Mouse (Mus musculus) gastrocnemius, adult 2 months (tissue): ENCODE results near the gene Kcnt2. TPM values are rescaled to one million over a fixed set of nuclear protein-coding genes. Genes with fewer than 3 reads are reported as not detected.

Experiments used
- DNase-seq: peaks from one replicate; pipeline ENCODE4 v3.0.0; 2022
- H3K27ac ChIP-seq: fragments of 200-600 bp; 2 replicates; pipeline ENCODE4 v1.8.1; 2022; ENCODE audit warnings: mild to moderate bottlenecking
- H3K4me3 ChIP-seq: fragments of 200-600 bp; 2 replicates; pipeline ENCODE4 v1.8.1; 2022; ENCODE audit warnings: mild to moderate bottlenecking, moderate library complexity
- CTCF ChIP-seq: fragments of 200-600 bp; IDR thresholded peaks from 2 replicates; pipeline ENCODE4 v1.8.1; 2022; ENCODE audit warnings: antibody characterized with exemption, mild to moderate bottlenecking, moderate library complexity
- intact Hi-C: fragments of 180-260 bp; cut with DNase I; formaldehyde crosslinking; loops from one replicate; pipeline ENCODE4 v1.15.1; 2025
- total RNA-seq, 2 experiments: library from RNA; stranded (reverse); gene quantifications; 2 replicates each; pipeline ENCODE4 v1.2.3; 2021

The Kcnt2 gene
- total RNA-seq, 2 experiments from 2014 or later: 0.45 to 0.56 TPM

DNA sequence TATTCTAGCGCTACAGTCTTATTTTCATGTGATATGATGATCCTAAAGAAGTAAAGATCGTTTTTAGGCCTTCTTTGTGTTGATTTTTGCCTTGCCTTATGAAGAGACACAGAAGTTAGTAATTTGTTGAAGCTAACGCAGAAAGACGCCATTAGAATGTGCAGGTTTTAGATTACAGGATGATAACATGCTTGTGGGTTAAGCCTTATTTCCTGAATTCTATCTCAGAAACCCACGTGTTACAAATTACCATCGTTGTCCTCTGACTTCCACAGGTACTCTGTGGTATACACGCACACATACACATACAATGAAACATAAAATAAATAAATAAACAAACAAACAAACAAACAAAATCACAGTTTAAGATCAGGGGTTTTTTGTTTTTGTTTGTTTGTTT lies 326.2 kb downstream of the Kcnt2 start:
- DNase-seq: no peak
- H3K27ac ChIP-seq: no peak overlapping the region
- no peak for TF ChIP-seq CTCF
- H3K4me3 ChIP-seq: no peak overlapping the region
- intact Hi-C loops: no loop called here

DNA sequence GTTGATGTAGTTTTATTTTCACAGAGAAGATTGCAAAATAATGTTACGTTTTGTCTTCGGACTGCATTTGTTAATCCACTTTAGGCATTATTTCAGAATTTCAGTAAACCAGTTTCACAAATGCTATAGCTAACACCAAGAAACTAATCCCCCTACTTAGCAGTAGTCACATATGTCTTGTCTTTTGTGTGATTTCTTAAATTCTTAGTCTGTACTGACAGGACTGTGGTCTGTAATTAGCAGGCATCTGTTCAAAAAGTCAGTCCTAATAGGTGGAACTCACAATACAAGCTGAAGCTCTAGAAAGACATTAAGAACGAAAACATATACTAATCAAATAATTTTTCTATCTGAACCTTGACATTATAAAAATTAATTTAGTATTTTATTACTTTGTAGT lies 332.6 kb downstream of the Kcnt2 start:
- intact Hi-C loops: no loop called here
- Histone ChIP-seq H3K27ac (no peak overlapping the region), H3K4me3 (no peak overlapping the region)
- DNase-seq: no peak
- TF ChIP-seq CTCF: no peak

DNA sequence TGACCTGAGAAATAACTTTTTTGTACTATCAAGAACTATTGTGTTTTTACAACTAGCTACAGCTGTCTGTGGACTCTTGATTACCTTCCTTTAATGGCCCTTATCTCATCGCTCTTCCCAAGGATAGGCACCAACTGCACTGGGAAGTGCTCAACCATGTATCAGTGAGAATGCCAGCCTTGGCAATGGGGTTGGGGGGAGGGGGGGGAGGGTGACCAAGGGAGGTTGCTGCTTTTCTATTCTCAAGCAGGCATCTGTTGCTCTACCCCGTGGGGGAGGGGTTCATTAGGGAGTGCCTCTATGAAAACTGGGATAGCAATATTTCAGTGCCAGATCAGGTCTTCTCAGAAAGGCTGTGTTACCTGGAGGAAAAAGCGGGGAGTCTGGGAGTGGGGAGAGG lies 342.3 kb downstream of the Kcnt2 start:
- intact Hi-C loops: no loop called here

DNA sequence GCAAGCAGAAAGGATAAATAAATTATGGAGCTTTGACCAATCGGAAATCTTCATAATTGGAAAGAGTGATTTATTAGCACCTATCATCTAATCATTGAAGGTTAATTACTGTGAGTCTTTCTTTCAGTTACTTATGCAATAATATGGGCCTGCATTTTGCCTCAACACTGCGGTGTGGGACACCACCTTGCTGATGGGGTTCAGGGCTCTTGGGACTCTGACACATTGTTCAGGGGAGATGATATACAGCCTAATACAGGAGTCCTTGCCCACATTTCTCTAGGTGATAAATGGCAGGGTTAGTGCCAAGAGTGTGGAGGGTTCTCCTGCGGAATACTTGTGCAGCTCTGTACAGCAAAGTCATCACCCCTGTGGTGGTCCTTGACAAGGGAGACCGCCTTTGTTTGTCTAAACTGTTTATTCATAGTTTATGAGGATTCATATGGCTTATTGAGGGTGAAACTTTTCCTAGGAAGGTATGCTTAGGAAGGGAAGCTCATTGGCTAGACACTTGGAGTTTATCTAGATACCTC lies 362.9 kb downstream of the Kcnt2 start:
- TF ChIP-seq CTCF: no peak
- DNase-seq: no peak
- H3K4me3 ChIP-seq: no peak overlapping the region
- intact Hi-C loops: no loop called here
- no peak overlapping the region for H3K27ac ChIP-seq

More for the DNA sequence above, 342.3 kb downstream of the Kcnt2 start:
- no peak for DNase-seq
- no peak for TF ChIP-seq CTCF
- Histone ChIP-seq H3K4me3 (no peak overlapping the region), H3K27ac (no peak overlapping the region)

DNA sequence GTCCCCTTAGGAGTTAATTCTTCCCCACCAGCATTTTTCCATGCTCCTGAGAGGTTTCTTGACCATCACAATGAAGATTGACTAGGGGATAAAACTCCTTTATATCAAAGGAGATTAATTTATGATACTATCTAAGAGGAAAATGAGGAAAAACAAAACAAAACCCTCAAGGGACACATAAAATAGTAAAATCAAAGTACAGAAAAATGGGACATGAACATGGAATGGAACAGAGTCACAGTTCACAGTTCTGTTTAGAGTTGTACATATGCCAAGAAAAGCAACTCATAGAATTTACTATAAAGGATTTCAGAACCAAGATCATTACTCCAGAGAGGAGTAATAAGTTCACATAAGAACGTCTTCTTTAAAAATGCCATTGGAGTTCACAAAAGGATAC lies 367.1 kb downstream of the Kcnt2 start:
- no peak overlapping the region for H3K27ac ChIP-seq
- DNase-seq: no peak
- no peak overlapping the region for H3K4me3 ChIP-seq
- TF ChIP-seq CTCF: no peak
- intact Hi-C loops: no loop called here

DNA sequence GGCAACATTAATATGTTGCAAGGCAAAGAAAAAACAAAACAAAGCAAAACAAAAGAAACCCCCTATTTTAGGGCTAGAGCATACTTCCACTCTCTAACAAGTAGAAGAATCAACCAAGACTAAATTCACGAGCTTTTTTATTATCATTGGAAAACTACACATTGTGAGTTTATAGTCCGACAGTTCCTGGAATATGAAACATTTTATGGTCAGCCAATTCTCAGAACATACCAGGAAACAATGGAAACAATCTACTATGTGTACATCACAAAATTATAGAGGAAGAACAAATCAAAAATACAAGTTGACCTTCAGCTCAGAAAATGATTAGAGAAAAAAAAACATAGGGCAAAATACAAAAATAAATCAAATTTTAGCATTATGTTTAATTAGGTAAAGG lies 368.9 kb downstream of the Kcnt2 start:
- no peak for DNase-seq
- no peak overlapping the region for H3K4me3 ChIP-seq
- TF ChIP-seq CTCF: no peak
- no peak overlapping the region for H3K27ac ChIP-seq
- intact Hi-C loops: no loop called here

DNA sequence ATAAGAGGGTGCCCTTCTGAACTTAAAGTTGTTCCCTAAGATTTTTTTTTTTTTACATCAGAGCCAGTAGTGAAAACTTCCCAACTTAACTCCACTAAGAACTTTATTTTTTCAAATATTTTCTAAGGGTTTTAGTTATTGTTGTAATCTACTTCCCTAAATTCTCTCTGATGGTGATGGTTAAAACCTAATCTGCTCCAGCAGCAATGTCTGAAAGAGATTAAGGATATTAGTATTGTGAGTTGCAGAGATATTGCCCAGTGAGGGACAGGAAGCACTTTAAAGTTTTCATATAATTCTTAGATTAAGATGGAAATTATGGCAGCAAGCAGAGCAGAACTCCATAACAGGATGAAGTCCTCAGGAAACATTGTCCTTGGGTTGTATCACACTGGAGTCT lies 372.2 kb downstream of the Kcnt2 start:
- intact Hi-C loops: no loop called here
- no peak for TF ChIP-seq CTCF
- DNase-seq: no peak
- Histone ChIP-seq H3K27ac (no peak overlapping the region), H3K4me3 (no peak overlapping the region)

DNA sequence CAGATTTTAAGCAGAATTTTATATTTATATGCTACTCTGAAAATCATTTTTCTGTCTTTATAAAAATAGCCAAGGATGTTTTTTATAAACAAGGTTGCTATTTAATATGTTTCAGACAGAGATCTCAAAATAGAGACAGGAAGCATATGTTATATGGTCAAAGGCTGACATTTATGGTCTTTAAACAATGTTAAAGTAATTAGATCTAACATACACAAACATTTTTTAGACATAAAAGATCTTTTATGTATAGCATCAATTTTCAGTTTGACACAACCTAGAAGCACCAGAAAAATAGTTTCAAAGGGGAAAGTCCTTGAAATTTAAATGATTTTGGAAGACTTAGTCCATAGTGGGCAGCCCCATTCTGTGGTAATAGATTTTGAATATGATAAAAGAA lies 379.0 kb downstream of the Kcnt2 start:
- intact Hi-C loops: no loop called here
- DNase-seq: no peak
- TF ChIP-seq CTCF: no peak
- H3K27ac ChIP-seq: no peak overlapping the region
- no peak overlapping the region for H3K4me3 ChIP-seq

DNA sequence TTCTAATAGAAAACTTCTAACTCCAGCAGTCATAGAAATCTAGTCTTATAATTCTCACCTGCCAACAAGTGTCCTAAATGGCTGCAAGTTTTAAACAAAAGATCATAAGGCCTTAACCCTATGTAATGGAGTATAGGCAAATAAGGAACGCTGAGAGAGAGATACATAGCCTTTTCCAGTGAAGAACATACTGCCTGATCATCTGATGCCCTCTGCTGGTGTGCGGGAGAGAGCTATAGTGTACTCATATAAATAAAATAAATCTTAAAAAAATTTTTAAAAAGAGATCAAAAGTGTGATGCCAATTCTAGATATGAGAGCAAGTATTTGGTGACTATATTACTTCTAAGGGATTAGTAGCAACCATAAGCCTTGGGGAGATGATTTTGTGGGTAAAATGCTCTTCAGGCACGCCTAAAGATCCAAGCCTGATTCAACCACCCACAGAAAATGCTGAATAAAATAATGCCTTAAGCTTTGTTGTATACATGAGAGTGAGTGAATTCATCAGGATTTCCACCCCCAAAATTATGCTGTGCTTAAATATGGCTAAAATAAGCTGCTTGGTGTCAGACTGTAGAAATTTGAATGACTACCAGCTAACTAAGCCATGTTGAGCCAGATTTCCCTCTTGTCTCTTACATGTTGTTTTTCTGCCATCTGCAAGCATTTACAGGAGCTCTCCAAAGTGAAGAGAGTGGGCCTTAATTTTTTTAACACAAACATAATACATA lies 413.8 kb downstream of the Kcnt2 start:
- no peak for TF ChIP-seq CTCF
- Histone ChIP-seq H3K4me3 (no peak overlapping the region), H3K27ac (no peak overlapping the region)
- intact Hi-C loops: loop anchor here (5.0 kb wide), 1 partner anchor 487 kb away; no protein-coding TSS in a partner anchor
- DNase-seq: no peak

DNA sequence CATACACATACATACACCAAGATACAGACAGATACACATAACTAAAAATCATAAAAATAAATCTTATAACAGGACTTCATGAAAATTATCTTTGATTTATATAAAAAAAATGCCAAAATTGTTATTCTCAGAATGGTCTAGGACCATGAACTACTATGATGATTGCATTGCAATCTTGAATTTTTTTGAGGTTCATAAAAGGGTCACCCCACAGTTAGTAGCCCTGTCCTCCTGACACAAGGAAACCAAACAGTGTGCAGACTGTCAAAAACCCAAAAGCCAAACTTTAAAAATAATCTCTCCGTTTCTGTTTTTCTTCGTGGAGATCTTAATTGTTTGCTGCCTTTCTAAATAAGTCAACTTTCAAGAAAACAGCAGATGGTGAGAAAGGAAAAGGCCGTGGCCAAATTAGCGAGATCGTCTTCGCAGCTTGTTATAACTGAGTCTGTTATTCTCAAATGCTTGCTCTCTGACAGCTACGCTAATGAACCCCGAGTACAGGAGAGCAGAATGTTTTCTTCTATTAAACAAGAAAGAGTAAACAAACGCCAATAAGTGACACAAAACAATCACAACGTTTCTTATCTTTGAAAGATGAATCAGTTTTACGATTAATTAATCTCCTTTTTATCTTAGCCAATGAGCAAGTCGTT lies 414.9 kb downstream of the Kcnt2 start:
- TF ChIP-seq CTCF: no peak
- intact Hi-C loops: loop anchor here (5.0 kb wide), 1 partner anchor 489 kb away; no protein-coding TSS in a partner anchor
- peak overlapping the region; percentile 45 for H3K4me3 ChIP-seq
- no peak for DNase-seq
- H3K27ac ChIP-seq: no peak overlapping the region

DNA sequence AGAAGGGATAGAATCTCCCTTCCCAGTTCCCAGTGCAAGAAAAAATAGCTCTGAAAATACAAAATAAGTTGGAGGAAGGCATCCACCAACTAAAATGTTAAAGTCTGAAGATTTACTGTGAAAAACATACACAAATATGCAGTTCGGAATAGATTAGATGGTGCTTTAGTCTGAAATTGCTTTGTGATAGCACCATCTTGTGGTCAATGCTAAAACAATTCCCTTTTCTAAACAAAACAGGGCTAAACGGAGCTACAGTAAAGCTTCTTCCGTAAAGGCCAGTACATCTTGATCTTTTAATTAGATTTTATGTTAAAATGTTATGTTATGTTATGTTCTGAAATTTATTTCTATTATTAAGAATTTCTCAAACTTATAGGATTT lies 415.4 kb downstream of the Kcnt2 start:
- intact Hi-C loops: loop anchor here (5.0 kb wide), 1 partner anchor 489 kb away; no protein-coding TSS in a partner anchor
- H3K27ac ChIP-seq: no peak overlapping the region
- DNase-seq: no peak
- TF ChIP-seq CTCF: peak; percentile 61
- peak overlapping the region; percentile 45 for H3K4me3 ChIP-seq

Other genes with a start within 250 kb of the Kcnt2 start
- gene Cfh, start 62.4 kb upstream of the Kcnt2 start, total RNA-seq: 1 to 10 TPM; 6.3 to 8.4 TPM